Mouse (Mus musculus) right cerebral cortex, postnatal 36 days (tissue): Measurements from ENCODE around the gene Elmo1.
A peak's percentile ranks its signal among the peaks of the same experiment; 100 is the strongest.
"Not testable (repeated sequence)": the region's sequence is repeated elsewhere in the genome, so short reads cannot be mapped to it uniquely, and the experiment has no call there.

Experiments
- DNase-seq, 2 experiments: peaks; one replicate each; pipeline ENCODE4 v3.0.0; 2022; ENCODE audit warnings: low spot score in 2 of 2, mixed read lengths in 1 of 2

The Elmo1 gene

DNA sequence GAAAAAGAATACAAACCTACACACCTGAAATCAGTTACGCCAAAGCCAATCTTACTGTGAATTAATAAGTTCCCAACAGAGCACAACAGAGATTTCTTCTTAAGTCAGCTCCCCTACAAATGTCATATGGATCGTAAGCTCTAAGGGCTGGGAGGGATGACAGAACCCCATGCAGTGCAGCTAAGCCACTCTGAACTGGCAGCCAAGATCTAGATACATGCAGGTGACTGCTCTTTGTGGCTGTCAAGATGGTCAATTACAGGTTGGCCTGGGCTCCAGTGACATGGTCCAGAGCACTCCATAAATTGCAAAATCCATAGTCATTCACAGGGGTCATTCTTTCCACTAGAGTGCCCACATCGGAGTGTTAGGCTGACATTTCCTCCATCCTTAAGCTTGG is 516.5 kb downstream of the Elmo1 start:
- no peak for DNase-seq

DNA sequence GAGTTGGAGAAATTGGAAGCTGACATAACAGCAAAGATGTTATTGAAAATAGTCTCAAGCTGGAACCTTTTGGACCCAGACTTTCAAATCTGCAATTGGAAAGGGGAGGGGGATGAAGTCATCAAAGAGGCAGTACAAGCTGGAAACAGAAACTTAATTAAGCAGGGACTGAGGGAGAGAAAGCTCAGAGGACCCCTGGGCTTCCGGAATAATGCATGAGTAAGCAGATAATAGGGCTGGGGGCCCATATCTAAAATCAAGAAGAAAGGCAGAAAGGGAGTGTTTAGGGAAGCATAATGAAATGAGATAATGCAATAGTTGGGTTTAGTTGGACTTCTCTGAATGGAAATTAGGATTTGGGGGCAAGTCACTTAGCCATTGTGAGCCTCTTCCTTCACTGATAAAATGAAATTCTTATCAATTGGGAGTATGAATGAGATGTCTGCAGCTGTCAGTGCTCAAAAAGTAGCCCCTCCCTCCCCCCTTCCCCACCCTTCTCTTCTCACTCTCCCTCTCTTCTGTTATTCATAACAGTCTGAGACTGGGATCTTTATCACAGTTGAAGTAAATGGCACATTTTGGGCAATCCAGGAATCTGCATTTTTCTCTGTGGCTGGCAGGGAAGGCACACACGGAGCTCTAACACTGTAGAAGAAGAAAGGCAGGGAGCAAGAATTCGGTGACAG is 518.8 kb downstream of the Elmo1 start:
- no peak for DNase-seq

DNA sequence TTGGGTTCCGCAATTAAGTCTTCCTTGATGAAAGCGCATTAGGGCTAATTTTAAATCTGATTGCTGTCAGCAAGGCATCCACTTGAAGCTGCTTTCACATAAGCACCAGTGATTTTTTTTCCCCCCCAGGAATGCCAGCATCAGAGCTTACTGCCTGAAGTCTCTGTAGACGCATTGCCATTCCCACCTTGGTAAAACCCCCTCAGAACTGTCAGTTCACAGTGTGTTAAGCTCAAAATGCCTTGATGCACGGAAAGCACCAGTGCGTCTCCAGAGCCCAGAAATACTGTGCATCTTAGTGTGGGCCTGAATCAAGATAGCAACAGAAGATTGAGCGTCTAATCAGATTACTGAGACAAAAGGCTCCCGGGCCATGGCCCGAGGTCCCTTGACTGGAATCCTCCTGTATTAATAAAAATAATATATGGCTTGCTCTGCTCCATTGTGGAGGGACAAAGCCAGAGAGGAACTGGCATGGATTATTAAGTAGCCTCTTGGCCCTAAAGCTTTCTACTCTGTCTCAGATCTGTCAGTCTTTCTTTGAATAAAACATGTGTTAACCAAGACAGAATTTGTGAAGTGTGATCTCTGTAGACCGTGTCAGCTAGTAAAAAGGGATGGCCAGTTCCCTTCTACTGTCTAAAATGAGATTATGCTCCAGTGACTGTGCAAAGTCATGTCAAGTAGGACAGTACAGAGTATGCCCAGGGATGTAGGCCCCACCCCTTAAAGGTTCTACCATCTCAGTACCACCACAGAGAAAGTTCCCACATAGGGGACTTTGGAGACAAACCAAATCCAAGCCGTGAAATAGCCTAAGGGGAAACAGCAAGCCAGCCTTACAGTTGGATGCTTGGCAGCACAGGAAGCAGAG is 525.4 kb downstream of the Elmo1 start:
- no peak for DNase-seq

DNA sequence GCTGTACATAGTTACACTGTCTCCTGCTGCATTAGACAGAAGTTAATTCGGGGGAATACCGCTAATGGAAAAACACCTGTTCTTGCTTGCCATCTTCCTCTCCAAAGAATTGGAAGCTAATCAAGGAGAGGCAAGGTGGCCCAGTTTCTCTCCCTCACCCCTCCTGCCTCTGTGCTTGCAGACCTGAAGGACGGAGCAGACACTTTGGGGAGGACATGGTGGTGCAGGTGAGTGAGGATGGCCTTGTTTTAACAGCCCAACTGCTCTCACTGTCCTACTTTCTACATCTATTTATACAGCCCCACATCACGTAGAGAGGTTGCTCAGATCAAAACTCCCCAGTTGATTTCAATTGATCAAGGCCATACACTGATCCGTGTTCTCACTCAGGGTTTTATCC is 529.5 kb downstream of the Elmo1 start:
- DNase-seq = no peak

DNA sequence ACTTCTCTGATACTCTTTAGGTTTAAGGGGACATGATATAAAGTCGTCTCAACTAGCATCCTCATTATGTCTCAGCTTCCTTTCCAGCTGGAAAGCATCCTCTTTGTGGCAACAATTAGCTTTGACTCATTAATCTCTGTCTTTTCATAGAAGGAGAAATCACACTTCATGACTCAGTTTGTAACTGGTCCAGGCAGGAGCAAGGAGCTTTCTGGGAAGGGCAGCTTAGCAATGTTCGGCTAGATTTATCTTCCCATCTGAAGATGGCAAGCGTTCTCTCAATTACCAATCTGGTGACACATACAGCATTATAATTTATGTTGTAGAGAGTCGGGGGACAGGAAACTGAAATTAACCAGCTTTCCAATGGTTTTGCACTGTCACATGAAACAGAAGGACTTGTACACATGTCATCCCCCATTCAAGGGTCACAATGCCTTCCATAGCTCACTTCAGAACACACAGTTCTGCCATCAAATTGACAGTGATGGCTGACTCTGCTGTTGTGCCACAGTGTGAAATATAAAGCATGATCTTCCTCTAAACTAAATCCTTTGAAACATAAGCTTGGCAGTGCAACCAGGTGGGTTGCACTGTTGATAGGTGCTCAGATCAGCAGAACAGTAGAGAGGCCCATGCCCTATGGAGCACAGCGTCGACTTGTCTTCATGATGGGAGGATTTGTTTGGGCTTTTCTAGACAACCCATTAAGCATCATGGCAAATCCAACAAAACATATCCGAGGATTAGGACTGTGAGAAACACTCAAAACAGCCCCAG is 532.9 kb downstream of the Elmo1 start:
- no peak for DNase-seq

DNA sequence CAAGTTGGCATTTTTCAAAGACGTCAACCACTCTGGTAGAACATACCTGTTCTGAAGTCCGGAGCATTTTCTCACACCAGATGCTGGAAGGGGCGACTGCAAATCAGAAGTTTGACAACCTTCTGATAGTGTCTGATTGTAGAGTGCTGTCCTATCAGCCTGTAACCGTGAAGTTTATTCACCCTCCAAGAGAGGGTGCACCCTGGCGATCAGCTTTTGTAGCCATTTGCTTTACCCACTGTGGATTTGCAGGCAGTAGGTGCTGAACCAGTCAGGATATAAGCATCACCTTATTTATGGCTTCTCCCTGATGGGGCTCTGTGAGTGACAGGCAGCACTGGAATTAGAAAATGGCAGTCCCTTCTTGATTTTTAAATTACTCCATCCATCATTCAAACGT is 537.4 kb downstream of the Elmo1 start:
- no peak for DNase-seq

DNA sequence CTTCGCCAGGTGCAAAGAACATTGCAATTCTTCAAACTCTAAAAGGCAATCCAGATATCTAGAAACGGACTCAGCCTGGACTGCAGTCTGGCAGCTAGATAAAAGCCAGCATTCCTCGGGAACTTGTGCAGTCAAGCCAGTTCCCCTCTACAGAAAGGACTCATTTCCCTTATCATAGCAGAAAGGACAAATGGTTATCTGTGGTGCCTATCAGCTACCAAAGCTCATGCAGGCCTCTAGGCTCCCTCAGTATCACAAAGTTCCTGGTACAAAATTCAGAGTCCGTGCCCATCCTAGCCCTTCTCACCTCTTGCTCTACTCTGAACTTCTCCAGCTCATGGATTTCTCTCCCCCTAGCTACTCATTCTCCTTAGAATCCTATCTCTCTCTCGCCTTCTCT is 542.1 kb downstream of the Elmo1 start:
- DNase-seq = no peak

DNA sequence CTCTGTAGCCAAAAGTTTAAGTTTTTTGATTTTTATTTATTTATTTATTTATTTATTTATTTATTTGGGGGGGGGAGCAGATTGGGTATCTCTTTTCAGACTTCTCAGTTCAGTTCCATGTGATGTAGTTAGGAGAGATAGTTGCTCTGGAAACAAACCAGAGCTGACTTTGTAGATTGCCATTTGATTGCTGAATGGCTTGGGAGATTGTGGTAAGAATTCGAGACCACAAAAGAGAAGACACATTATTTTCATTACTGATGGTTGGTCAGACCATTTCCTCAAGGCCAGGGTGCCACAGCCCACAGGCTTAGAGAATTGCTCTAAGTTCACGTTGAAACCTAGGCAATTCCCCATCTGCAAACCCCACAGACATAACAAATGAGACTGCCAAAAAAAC is 544.3 kb downstream of the Elmo1 start:
- DNase-seq = not testable (repeated sequence)

DNA sequence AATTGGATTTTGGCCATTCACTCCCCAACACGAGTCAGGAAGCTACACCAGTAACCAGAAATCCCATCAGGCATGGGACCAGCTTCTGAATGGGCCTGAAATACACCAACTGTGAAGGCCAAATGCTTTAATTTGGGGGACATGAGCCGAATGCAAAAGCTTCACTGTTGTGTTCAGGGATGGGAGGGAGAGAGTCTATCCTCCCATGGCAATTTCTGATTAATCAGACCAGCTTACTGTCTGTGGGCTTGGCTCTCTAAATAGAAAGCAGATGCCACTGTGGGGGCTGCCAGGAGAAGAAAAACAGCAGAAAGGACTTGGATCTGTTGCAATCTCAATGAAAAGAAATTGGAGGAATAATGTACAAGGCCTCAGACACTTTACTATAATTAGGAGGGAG is 545.2 kb downstream of the Elmo1 start:
- peak; percentile 23 to 38 for DNase-seq
